Mouse (Mus musculus) left cerebral cortex, adult 18-20 months (tissue): Measurements from ENCODE around the gene Nppa. TPM values are rescaled to one million over a fixed set of nuclear protein-coding genes. Genes with fewer than 3 reads are reported as not detected.
"Not testable (repeated sequence)": the region's sequence is repeated elsewhere in the genome, so short reads cannot be mapped to it uniquely, and the experiment has no call there.

Source experiments
- DNase-seq, 2 experiments: peaks; one replicate each; pipeline ENCODE4 v3.0.0; 2021 to 2022; ENCODE audit warnings: low spot score in 2 of 2, mixed read lengths in 1 of 2
- total RNA-seq, 2 experiments: library from RNA; stranded (reverse); gene quantifications; 2 replicates each; pipeline ENCODE4 v1.2.3; 2021

Nppa gene
- total RNA-seq, 2 experiments from 2014 or later = 0.40 TPM; not detected in 1

DNA sequence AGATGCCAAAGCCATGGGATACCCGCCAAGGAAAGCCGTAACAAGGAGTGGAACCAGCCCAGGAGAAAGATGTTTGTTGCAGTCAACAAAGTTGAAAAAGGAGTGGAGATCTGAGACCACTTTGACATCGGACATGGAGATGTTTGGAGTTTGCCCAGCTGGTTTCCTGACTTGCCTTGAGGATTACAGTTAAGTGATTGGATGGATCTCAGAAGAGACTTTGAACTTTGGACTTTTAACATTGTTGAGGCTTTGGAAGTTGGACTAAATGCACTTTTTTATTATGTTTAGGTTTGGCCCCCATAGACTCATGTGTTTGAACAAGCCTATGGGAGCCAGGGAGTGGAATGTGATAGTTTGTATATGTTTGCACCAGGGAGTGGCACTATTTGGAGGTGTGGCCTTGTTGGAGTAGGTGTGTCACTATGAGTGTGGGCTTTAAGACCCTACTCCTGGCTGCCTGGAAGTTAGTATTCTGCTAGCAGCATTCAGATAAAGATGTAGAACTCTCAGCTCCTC lies 49.9 kb downstream of the Nppa start:
- DNase-seq = not testable (repeated sequence)

DNA sequence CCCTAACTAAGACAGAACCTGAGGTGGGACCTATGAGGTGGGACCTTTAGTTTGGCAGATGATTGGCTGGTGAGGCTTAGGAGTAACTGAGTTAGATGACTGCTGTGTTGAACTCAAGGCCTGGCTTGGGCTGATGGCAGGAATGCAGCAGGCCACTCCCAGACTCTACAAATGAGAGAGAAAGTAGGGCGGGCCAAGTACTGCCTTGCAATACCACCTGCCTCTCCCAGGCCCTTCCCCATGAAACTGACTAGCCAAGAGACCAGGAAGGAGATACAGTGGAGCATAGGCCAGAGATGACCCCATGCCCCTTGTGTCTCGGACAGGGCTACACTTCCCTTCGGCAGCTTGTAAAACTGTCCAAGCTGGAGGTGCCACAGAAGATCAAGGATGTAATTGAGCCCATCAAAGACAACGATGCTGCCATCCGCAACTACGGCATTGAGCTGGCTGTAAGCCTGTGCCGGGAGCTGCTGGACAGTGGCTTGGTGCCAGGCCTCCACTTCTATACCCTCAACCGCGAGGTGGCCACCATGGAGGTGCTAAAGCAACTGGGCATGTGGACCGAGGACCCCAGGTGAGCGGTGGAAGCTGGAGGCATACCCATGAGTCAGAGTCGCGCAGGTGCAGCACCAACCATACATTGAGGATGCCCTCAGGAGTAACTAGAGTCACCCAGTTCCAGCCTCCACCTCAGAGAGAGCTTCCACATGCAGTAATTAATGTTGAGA lies 50.7 kb downstream of the Nppa start:
- no peak for DNase-seq

Other genes starting within 250 kb of the Nppa start
- gene Zfp984, start 190.9 kb upstream of the Nppa start, total RNA-seq = 1 to 10 TPM; 1.2 to 1.4 TPM
- gene Zfp933, start 152.4 kb upstream of the Nppa start, total RNA-seq = 10 to 100 TPM; 20.3 to 21.4 TPM
- gene Miip, start 131.9 kb upstream of the Nppa start, total RNA-seq = 10 to 100 TPM; 15.1 to 15.5 TPM
- 10 to 100 TPM; 13.0 to 13.1 TPM for gene Fv1, start 131.7 kb upstream of the Nppa start, total RNA-seq
- 100 to 1,000 TPM; 198 to 204 TPM for gene Mfn2, start 96.0 kb upstream of the Nppa start, total RNA-seq
- 10 to 100 TPM; 12.1 to 12.6 TPM for gene Plod1, start 64.0 kb upstream of the Nppa start, total RNA-seq
- gene 2510039O18Rik, start 59.8 kb upstream of the Nppa start, total RNA-seq = 10 to 100 TPM; 29.6 to 32.6 TPM
- not detected for gene Nppb, start 14.9 kb upstream of the Nppa start, total RNA-seq
- gene Clcn6, start 38.1 kb downstream of the Nppa start, total RNA-seq = 10 to 100 TPM; 93.9 to 94.5 TPM
- 10 to 100 TPM; 29.3 to 34.3 TPM for gene Mthfr, start 38.4 kb downstream of the Nppa start, total RNA-seq
- gene Agtrap, start 87.3 kb downstream of the Nppa start, total RNA-seq = 10 to 100 TPM in 1 of 2 experiments, 1 to 10 TPM in 1; 6.6 to 10.1 TPM
- 10 to 100 TPM; 10.7 to 17.5 TPM for gene Mad2l2, start 129.7 kb downstream of the Nppa start, total RNA-seq
- gene Draxin, start 130.0 kb downstream of the Nppa start, total RNA-seq = under 1 TPM; 0.19 to 0.21 TPM
- 10 to 100 TPM; 32.1 to 35.3 TPM for gene Fbxo6, start 151.4 kb downstream of the Nppa start, total RNA-seq
- 100 to 1,000 TPM; 137 to 157 TPM for gene Fbxo44, start 159.8 kb downstream of the Nppa start, total RNA-seq
- 100 to 1,000 TPM; 118 to 126 TPM for gene Fbxo2, start 159.9 kb downstream of the Nppa start, total RNA-seq